In the genomic region with DNA sequence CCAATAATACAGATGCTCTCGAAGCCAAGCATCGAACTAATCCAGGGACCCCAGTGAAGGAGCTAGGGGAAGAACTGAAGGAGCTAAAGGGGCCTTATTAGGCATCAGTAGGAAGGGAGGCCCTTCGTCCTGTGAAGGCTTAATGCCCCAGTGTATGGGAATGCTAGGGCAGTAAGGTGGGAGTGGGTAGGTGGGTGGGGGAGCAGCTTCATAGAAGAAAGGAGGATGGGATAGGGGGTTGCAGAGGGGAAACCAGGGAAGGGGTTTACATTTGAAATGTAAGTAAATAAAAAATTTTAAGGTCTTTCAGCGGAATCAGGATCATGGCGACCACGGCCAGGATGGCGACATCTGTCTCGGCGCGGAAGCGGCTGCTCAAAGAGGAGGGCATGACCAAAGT, we compare ENCODE assay signal across 5 mouse cellular contexts. TPM values are rescaled to one million over a fixed set of nuclear protein-coding genes. Genes with fewer than 3 reads are reported as not detected.
"Had no signal": no experiment of that assay in that cellular context is flagged by ENCODE, and none has a peak within 500 bp of the region (broad histone marks: within the 10 kb centered on the region; RNA-seq: fewer than 3 reads in every experiment).

Gene Gm5580, plus strand, starts transcription at position 301 of the 400 bp plus-strand sequence.

RNA-seq across cellular contexts. Expression of gene Gm5580, which starts in this region (rescaled TPM):
- total RNA-seq: liver, adult 2 months; midbrain, postnatal 0 days; monocyte, adult 5-6 weeks had no signal
- polyA plus RNA-seq: liver, adult 2 months; lung, adult 2 months; macrophage had no signal
